Mouse (Mus musculus) bone marrow, adult 2 months (tissue): Measurements from ENCODE around the gene Rabgap1l. TPM values are rescaled to one million over a fixed set of nuclear protein-coding genes. Genes with fewer than 3 reads are reported as not detected.
"Not testable (repeated sequence)": the region's sequence is repeated elsewhere in the genome, so short reads cannot be mapped to it uniquely, and the experiment has no call there.

ENCODE experiments used
- H3K27ac ChIP-seq: fragments of 200-500 bp; 2 replicates; pipeline ENCODE4 v1.5.1; 2012; ENCODE audit warnings: low read depth, mild to moderate bottlenecking, control low read depth, inconsistent platforms, low read length; ENCODE audit not compliant: control insufficient read depth, poor library complexity, insufficient read depth
- H3K4me1 ChIP-seq: fragments of 200-500 bp; 2 replicates; pipeline ENCODE4 v1.6.1; 2011; ENCODE audit warnings: low read length; ENCODE audit not compliant: control insufficient read depth, insufficient read depth
- H3K4me3 ChIP-seq: fragments of 200-500 bp; replicated peaks from 2 replicates; pipeline ENCODE3; 2011; ENCODE audit warnings: mild to moderate bottlenecking, low read depth, low read length, control low read depth; ENCODE audit not compliant: control insufficient read depth
- CTCF ChIP-seq: fragments of 200-500 bp; IDR thresholded peaks from 2 replicates; pipeline ENCODE4 v1.5.1; 2011; ENCODE audit warnings: low read length, control low read depth; ENCODE audit not compliant: control insufficient read depth, insufficient read depth
- POLR2A ChIP-seq: fragments of 200-500 bp; IDR thresholded peaks from 2 replicates; pipeline ENCODE4 v1.6.1; 2011; ENCODE audit warnings: low read depth, mild to moderate bottlenecking, control low read depth, low read length, borderline replicate concordance; ENCODE audit not compliant: control insufficient read depth
- WGBS: fragments of 180-500 bp; shearing (Covaris S2); methylation state at CpG from one replicate; pipeline ENCODE4 v1.1.7; 2018; 5-methylcytosine and 5-hydroxymethylcytosine counted together
- polyA plus RNA-seq: library from polyadenylated mRNA; stranded (reverse); fragments of >200 nt; gene quantifications from 2 replicates; pipeline ENCODE4 v1.2.4, GENCODE M21; 2011; ENCODE audit warnings: low replicate concordance; ENCODE audit not compliant: missing spikeins, insufficient read depth, insufficient read length

Rabgap1l gene
- polyA plus RNA-seq, 1 experiment, result 73.4 TPM

DNA sequence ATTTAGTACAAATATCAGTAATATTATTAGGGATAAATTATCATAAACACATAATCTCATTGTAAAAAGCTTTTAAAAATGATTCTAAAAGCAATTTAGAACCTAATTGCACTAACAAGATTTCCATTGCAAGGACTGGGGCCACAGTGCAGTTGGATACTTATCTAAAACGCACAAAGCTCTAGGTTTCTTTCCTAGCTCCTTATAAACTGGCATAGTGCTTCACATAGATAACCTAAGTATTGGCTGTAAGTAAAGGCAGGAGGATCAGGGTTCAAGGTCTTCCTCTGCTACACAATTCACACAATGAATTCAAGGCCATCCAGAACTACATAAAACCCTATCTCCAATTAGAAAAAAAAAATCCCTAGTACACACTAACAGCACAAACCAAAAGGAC, 497.7 kb downstream of the Rabgap1l start:
- WGBS, result 51% methylated on average over 1 of the region's 1 CpGs
- H3K4me1 ChIP-seq, result peaks cover 2% of the 10 kb centered on the region

DNA sequence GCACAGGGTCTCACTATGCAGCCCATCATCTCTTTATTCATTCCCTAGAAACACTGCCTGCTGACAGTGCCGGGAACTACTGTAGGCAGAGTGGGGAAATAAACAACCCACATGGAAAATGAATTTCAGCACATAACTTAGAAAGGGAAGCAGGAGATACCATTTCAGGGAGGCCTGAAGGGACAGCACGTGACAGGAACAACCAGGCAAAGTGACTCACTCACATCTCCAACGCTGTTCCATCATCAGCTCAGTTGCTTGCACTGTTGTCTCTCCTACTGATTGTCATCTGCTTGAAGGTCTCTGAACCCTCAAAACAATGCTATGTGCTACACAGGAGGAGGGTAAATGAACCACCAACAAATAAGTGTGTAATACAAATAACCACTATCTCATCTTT, 499.5 kb downstream of the Rabgap1l start:
- H3K4me3 ChIP-seq, result no peak overlapping the region
- H3K27ac ChIP-seq, result no peak overlapping the region
- H3K4me1 ChIP-seq, result peaks cover 2% of the 10 kb centered on the region
- WGBS, result 42% methylated on average over 3 of the region's 3 CpGs
- TF ChIP-seq POLR2A, result no peak
- no peak for TF ChIP-seq CTCF

More for the DNA sequence above, 497.7 kb downstream of the Rabgap1l start:
- TF ChIP-seq POLR2A (no peak), CTCF (no peak)
- Histone ChIP-seq H3K27ac (no peak overlapping the region), H3K4me3 (no peak overlapping the region)

DNA sequence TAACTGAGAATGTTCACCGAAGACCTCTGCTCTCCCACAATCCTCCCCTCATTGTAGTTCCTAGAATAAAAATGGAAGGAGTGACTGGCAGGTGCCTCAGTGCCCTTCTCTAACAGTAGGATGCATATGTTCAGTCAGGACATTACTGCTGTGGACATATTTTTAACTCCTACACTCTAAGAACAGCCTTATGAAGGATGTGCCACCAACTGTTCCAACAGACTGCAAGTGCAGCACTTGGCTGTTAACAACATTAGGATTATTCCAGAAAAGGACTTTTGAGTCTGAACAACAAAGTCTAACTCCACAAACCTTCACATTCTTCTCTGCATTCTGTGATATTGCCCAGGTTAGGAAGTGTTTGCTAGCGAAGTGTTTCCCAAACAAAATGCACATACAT, 501.0 kb downstream of the Rabgap1l start:
- Histone ChIP-seq H3K4me1 (peaks cover 2% of the 10 kb centered on the region), H3K27ac (no peak overlapping the region), H3K4me3 (no peak overlapping the region)
- no peak for TF ChIP-seq POLR2A
- TF ChIP-seq CTCF, result no peak
- WGBS, result 81% methylated on average over 2 of the region's 2 CpGs

DNA sequence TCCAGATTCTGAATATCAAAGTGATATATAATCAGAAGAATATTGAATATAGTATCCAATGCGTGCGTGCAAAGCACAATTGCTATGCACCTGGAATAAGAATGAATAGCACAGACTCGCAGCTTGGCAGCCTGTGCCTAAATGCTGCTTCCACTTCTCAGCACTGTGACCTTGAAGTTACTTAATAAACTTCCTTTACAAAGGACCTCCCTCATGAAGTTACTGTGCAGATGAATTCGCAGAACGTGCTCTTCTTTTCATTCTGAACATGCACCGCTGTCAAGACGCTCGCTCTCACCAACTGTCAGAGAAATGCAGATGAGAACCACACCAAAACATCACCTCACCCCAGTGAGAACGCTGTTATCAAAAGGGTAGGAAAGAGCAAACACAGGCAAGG, 502.8 kb downstream of the Rabgap1l start:
- 29% methylated on average over 9 of the region's 9 CpGs for WGBS
- Histone ChIP-seq H3K27ac (peak overlapping the region; percentile 43; the same call in 1 of the 2 replicates), H3K4me3 (no peak overlapping the region), H3K4me1 (peaks cover 2% of the 10 kb centered on the region)
- TF ChIP-seq CTCF (no peak), POLR2A (no peak)

DNA sequence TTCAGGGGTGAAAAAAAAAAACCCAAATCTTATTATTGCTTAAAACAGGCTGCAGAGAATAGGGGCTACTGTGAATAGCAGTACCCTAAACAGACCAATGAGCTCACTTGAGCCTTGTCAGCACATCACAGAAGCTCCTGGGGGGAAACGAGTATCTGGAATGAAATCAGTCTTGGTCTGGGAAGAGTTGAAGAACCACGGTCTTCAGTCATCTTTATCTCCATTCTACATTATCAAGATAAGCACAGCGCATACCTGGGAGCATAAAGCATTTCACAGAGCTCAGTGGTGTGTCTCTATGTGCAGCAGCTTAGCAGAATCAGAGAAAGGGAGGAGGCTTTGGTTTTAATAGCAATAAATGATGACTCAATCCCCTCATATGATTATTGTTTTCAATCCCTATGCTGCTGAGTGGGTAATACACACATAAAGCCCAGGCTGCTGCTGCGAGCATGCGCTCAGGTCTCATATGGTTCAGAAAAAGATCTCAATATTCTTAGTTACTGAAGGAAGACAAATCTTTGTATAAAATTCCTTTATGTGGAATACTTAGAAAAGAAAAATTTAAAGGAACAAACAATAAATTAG, 505.9 kb downstream of the Rabgap1l start:
- Histone ChIP-seq H3K4me3 (no peak overlapping the region), H3K4me1 (peaks cover 2% of the 10 kb centered on the region), H3K27ac (no peak overlapping the region)
- TF ChIP-seq CTCF, result no peak
- no peak for TF ChIP-seq POLR2A
- WGBS, result 64% methylated on average over 5 of the region's 5 CpGs

DNA sequence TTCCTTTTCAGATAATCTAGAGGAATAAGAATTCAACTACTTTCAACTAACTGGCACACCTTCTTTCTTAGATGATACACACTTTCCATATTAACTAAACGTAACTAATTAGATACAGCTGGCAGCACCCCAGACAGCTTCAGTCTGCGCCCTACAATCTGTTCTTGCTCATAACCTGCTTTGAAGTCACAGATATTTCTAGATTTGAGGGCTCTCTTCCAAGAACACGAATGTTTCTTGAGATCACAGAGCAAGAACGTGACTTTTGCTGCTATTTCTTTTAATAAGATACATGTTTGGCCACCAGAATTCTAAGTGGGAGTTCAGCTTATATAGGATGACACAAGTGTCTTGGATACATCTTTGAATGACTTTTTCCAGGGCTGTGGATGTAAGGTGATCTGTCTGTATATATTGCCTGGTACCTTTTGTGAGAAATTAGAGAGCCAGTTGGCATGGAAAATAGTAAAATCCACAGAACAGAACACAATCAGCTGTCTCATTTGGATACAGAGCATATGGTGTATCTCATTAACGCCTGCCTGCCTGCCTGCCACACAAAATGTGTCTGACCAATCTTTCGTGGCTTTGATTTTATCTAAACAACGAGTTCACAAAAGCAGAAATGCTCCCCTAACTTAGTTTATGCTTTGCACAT, 506.5 kb downstream of the Rabgap1l start:
- 56% methylated on average over 7 of the region's 7 CpGs for WGBS
- TF ChIP-seq CTCF (no peak), POLR2A (no peak)
- Histone ChIP-seq H3K27ac (no peak overlapping the region), H3K4me1 (peaks cover 2% of the 10 kb centered on the region), H3K4me3 (no peak overlapping the region)

DNA sequence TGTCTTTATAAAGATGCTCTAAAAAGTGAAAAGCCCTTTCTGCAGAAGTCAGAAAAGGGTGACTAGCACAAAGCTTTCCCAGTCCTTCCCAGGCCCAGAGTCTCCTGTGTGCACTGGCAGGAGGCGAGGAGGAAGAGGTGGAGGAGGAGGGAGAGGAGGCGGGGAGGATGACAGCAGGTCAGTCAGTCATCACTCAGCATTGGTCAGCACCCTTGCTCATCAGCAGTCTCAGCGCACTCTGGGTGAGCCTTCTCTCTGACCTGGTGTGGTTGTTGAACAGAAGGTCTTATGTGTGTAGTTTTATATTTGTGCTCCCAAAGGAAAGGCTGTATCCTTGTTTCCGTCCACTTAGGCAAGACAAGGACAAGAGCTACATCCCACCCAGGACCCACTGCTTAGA, 508.8 kb downstream of the Rabgap1l start:
- Histone ChIP-seq H3K4me3 (no peak overlapping the region), H3K27ac (no peak overlapping the region), H3K4me1 (no peaks in the 10 kb centered on the region; the same call in none of the 2 replicates)
- 80% methylated on average over 4 of the region's 4 CpGs for WGBS
- no peak for TF ChIP-seq POLR2A

DNA sequence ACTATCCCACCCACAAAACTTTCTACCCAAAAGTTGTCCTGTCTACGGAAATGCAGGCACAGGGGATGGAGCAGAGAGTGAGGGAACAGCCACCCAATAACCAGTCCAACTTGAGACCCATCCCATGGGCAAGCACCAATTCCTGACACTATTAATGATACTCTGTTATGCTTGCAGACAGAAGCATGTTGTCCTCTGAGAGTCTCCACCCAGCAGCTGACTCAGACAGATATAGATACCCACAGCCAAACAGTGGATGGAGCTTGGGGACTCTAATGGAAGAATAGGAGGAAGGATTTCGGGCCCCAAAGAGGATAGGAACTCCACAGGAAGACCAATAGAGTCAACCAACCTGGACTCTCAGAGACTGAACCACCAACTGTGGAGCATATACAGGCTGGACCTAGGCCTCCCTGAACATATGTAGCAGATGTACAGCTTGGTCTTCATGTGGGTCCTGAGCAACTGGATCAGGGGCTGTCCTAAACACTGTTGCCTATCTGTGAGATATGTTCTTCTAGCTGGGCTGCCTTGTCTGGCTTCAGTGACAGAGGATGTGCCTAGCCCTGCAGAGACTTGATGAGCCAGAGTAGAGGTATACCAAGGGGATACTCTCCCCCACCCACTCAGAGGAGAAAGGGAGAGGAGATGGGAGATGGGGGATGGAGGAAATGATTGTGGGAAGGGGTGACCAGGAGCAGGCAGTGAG, 510.7 kb downstream of the Rabgap1l start:
- H3K4me3 ChIP-seq, H3K27ac ChIP-seq, H3K4me1 ChIP-seq: not testable (repeated sequence)
- 68% methylated on average over 2 of the region's 2 CpGs for WGBS
